Mouse (Mus musculus) mature B cell (primary cell): ENCODE results near the gene Crip1.

Experiments used
- in situ Hi-C: fragments of 300-500 bp; cut with MboI; formaldehyde crosslinking; loops from 2 replicates; pipeline ENCODE4 v1.14.3; 2019

The Crip1 gene

DNA sequence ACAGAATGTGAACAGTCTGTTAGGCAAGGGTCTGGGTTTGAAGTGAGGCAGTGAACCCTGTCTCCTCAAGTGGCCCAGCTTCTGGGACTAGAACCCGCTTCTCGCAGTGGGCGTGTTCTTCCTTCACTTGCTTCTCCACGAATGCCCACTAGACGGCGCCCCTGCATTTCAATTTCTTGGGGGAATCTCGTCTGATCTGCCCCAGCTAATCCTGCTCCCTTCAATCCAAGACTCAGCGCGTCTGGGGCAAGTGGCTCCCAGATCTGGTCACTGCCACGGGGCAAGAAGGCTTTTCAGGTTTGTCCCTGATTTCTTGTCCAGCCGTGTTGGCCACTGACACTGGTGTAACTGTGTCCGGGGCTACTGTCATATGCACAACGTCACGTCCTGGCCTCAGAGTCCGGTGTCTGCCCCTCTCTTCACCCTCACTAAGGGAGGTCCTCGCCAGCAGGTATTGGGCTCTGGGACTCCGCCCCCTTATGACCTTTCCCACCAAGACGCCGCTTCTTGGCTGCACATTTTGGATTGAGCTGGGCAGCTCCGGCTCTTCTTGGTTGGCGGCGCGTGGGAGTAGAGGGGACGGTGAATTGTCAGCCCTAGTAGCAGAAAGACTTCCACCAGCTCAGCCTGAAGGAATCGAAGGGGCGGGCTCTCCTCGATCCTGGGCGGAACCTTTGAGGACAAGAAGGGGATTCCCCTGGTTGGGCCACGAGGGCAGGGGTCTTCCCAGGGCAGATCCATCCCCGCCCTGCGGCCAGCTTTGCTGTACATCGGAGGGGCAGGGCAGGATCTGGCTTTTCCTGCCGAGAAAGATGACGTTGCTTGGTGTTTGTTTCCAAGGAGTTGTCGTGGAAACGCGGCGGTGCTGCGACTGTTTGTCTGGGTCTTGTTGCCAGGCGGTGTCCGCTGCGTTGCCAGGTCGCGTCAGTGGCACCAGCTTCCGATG, at the start of gene Crip1:
Gene Crip1, plus strand, starts transcription at position 205 of the 946 bp plus-strand sequence.
- in situ Hi-C loops, result loop anchor here (5.0 kb wide), 1 partner anchor 41 kb away; the partner anchor contains the start of gene Tmem121

- in situ Hi-C loops, result no loop called here
Observed at GRCm38 (mm10) chr12:113097040-113097439, 49.1 kb upstream of the Crip1 start.

- in situ Hi-C loops, result no loop called here
Observed at GRCm38 (mm10) chr12:113097749-113098281, 48.3 kb upstream of the Crip1 start, which contains the start of gene Mta1. Gene Mta1, plus strand, starts transcription at chr12:113098278.

DNA sequence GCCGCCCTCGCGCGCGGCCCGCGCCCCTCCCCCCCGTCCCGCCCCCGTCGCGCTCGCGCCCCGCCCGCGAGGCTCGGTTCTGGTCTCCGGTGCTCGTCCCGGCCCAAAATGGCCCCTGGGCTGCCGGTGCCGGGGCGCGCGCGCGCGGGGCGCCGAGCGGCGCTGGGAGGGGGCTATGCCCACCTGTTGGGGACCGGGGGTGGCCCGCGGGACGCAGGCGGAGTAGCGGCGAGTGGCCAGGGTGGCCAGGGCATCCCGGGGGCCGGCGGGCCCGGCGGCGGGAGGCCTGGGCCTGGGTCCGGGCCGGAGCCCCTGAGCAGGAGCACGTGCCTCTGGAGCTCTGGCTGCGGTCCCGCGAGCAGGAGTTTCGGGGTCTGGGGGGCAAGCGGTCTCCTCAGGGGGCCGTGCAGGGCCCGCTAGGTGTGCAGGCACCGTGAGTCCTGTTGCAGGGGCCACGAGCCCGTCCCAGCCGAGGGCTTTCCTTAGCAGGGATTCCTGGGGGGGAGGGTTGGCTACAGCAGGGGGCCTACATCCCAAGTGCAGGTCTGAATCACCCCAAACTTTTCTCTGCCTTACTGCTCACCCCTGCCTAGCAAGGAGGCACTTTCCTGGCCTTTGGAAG, 47.5 kb upstream of the Crip1 start:
- in situ Hi-C loops, result no loop called here

GRCm38 (mm10) chr12:113099470-113100237, 46.5 kb upstream of the Crip1 start:
- in situ Hi-C loops, result no loop called here

DNA sequence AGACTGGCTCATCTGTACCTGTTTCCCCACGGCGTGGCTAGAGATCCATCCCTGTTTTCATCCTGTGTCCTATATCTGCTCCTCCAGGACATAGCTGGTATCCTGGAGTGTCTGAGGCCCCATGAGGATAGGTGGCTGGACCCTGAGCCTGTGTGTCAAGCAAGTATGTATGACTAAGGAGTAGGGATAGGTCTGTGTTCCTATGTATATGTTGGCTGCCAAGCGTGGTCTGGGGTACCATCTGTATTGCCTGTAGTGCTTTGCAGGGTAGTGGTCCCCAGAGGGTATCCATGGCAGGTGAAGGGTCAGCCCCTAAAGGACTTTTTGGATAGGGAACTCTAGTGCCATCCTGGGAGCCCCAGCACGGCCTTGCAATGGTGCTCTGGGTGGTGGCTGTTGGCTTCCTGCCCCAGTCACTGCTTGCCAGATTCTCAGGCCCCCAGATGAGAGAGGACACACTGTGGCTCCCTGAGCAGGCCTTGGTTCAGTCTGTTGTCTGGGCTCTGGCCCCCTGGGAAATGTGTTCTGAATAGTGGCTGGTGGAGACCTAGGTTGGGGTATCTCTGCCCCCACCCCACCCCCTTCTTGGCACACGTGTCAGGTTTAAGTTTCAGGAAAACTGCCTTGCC, 45.6 kb upstream of the Crip1 start:
- in situ Hi-C loops, result no loop called here

DNA sequence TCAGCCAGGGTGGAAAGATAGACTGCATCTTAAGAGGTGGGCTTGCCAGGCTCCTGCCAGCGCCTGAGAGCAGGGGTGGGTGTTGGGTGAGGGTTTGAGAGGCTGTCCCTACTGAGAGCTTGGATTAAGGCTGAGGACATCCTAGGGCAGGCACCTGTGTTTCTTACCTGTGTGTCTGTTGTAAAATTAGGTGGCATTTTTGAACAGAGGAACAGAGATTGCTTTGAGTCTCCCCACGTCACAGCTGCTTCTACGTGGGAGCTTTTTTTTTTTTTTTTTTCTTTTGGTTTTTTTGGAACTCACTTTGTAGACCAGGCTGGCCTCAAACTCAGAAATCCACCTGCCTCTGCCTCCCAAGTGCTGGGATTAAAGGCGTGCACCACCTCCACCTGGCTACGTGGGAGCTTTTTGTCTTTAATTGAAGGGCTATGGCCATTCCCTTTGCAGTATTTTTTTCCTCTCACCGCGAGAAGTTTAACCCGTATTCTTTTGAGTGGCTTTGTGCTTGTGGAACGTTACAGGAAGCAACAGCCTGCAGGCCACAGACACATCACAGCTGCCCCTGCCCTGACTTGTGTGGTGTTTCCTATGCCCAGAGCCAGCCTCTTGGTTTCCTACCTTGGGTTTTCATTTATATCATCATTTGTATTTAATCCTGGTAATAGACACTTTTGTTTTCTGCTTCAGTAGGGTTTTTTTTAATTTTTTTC, 44.7 kb upstream of the Crip1 start:
- in situ Hi-C loops, result no loop called here

DNA sequence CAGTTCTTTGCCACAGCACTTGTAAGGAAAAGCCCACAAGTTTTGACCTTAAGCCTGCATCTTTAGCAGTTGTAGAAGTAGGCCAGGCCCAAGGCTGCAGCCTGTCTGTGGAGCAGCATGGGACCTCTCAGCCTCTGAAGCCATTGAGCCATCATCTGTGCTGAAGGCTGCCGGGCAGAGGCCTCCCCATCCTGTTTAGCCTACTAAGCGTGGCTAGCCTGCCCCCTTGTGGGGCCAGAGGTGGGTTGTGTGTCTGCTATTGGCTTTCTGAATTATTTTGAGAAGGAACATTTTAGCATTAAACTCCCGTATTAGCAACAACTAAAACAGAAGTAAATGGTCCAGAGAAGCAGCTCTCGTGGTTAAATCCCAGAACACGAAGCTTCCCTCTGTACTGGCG, 43.7 kb upstream of the Crip1 start:
- in situ Hi-C loops, result no loop called here

DNA sequence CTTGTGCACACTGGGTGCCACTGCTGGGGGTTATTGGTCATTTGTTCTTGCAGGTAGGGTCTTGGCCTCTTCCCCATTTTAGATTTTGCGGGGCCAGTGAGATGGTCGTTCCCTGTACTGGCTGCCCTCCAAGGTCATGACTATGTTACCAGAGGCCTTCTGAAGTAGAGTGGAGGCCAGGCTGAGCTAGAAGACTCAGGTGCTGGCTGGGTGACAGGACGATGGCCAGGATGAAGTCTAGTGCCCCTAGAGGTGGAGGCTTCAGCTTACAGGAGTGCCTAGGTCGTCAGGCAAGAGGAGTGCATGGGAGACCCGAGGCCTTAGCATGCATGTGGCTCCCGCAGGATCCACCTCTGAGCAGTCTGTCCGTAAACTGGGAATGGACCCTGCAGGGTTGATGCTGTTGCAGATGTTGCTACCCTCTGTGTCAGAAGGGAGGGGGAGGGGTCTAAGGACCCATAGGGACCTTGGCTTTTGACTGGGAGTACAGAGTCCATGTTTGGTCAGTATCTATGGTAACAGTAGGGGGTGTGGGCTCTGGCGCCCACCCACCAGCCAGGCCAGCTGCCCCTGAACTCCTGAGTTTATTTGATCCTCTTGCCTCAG, 42.2 kb upstream of the Crip1 start:
- in situ Hi-C loops, result no loop called here

- in situ Hi-C loops, result no loop called here
Observed at GRCm38 (mm10) chr12:113106386-113106785, 39.7 kb upstream of the Crip1 start.

DNA sequence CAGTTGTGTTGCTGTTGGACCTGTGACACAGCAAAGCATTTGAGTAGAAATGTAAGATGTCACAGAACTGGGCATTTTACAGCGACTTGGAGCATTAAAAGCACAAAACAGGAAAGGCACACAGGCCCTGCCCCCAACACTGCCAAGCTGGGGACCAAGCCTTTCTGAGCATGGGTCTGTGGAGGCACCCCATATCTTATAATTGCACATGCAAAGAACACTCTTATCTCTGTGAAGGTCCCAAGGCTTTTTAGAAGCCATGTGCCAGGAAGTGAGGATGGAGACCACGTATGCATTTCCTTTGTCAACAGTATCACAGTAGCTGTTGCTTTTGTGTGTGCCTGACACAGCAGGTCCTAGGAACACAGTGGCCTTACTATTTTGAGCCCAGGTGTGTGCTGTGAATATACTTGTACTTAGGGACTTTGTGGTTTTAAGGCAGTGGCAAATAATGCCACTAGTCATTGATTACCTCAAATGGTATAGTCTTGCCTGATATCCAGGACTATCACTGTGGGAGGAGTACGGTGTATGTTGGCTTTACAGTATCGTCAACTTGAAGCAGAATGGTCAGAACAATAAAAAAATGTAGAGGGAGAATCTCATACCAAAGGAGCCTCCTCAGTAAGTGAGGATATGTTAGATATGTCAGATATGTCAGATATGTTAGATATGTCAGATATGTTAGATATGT, 38.5 kb upstream of the Crip1 start:
- in situ Hi-C loops, result no loop called here

DNA sequence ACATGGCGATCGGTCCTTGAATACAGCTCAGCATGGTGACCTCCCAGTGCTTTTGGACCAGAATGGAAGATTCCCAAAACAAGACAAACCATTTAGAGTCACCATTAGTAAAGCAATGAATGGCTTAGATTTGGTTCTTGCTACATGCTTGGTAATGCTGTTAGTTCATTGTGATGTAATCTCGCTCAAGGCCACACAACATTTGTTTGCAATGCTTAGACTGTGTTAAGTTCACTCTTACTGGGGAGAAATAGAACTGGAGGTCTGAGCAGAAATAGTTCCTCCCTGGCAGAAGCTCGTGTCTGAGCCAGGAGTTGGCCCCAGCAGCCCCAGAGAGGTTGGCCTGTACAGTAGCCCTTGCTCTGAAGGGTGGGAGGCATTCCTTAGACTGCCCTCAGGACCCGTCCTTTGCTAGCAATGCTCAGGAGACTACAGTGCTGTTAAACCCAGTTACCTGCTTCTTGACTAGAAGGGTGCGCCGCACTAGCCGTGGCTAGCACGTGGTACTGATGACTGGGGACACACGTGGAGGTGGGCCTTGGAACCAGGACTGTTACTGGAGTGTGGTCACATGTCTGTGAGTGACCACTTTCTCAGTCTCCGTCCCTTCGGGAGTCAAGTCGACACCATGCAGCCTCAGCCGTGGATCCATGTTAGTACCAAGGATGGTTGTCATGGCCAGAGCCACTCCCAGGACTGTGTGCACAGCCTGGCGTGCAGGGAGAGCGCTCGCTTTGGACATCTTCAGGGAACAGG, 37.4 kb upstream of the Crip1 start:
- in situ Hi-C loops, result no loop called here

GRCm38 (mm10) chr12:113109801-113110200, 36.3 kb upstream of the Crip1 start:
- in situ Hi-C loops, result no loop called here

DNA sequence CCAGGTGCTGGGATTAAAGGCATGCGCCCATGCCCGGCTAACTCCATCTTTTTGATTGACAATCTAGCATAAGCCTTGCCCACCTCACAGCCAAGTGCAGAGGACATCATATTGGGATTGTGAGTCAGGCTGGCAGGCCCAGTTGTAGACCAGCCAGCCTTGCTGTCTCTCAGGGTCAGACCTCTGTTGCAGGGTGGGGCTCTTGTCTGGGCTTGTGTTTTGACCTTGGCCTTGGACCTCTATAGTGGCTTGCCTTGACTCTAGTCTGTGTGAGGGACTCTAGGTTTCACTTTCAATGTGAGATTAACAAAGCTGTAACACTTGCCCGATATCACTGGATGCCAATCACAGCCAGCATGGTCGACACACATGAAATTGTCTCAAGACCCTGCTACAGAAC, 32.0 kb upstream of the Crip1 start:
- in situ Hi-C loops, result no loop called here

- in situ Hi-C loops, result no loop called here
Observed at GRCm38 (mm10) chr12:113114856-113115538, 31.1 kb upstream of the Crip1 start.

GRCm38 (mm10) chr12:113119516-113120410, 26.4 kb upstream of the Crip1 start:
- in situ Hi-C loops, result no loop called here

DNA sequence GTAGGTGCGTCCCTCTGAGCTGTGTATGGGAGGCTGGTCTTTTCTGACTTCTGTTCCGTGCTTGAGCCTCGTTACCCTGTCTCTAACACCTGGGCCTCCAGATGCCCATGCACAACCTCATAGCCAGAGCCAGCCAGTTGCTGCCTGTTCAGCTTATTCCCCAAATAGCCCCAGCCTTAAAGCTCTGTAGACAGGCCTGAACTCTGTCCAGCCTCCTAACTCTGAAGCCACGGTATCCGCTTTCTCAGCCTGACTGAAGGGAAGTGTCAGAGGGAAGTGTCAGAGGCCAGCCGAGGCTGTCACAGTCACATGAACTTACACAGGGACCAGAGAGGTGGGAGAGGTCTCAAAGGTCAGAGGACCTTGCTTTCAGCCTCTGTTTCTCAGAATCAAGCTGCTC, 21.4 kb upstream of the Crip1 start:
- in situ Hi-C loops, result no loop called here
